Mouse (Mus musculus) stomach, embryonic 16.5 days (tissue): ENCODE measurements around the gene Recql5. TPM values are rescaled to one million over a fixed set of nuclear protein-coding genes. Genes with fewer than 3 reads are reported as not detected.

Experiments used
- ATAC-seq: fragments of 200-750 bp; cut with Nextera tagmentation; 2 replicates; pipeline ENCODE4 v1.8.0; 2017; ENCODE audit warnings: moderate number of reproducible peaks, moderate TSS enrichment; ENCODE audit not compliant: insufficient read depth, low FRiP score
- H3K27ac ChIP-seq: fragments of 300-500 bp; sonication (generic); 2 replicates; pipeline ENCODE4 v1.5.1; 2014; ENCODE audit warnings: low read length
- H3K27me3 ChIP-seq: fragments of 300-500 bp; sonication (generic); 2 replicates; pipeline ENCODE4 v1.6.1; 2014; ENCODE audit warnings: low read length, control low read depth, mixed read lengths; ENCODE audit not compliant: control insufficient read depth, insufficient read depth
- H3K36me3 ChIP-seq: fragments of 300-500 bp; sonication (generic); 2 replicates; pipeline ENCODE4 v1.6.1; 2014; ENCODE audit warnings: low read length; ENCODE audit not compliant: control insufficient read depth, insufficient read depth
- H3K4me1 ChIP-seq: fragments of 300-500 bp; sonication (generic); 2 replicates; pipeline ENCODE4 v1.6.1; 2014; ENCODE audit warnings: low read length, control low read depth, mixed read lengths; ENCODE audit not compliant: control insufficient read depth, insufficient read depth
- H3K4me2 ChIP-seq: fragments of 300-500 bp; sonication (generic); 2 replicates; pipeline ENCODE4 v1.6.1; 2014; ENCODE audit warnings: low read depth, low read length, mixed read lengths
- H3K4me3 ChIP-seq: fragments of 300-500 bp; sonication (generic); replicated peaks from 2 replicates; pipeline ENCODE4 v1.5.1; 2014; ENCODE audit warnings: mild to moderate bottlenecking, low read length
- H3K9ac ChIP-seq: fragments of 300-500 bp; sonication (generic); 2 replicates; pipeline ENCODE4 v1.6.1; 2014; ENCODE audit warnings: low read length
- H3K9me3 ChIP-seq: fragments of 300-500 bp; sonication (generic); replicated peaks from 2 replicates; pipeline ENCODE4 v1.6.1; 2016; ENCODE audit warnings: low read length, control low read depth; ENCODE audit not compliant: control insufficient read depth
- WGBS: fragments of 180-500 bp; shearing (Covaris S2); extraction: QIAGEN DNeasy Blood & Tissue Kit; methylation state at CpG from one replicate; pipeline ENCODE4 v1.1.7; 2014; 5-methylcytosine and 5-hydroxymethylcytosine counted together
- polyA plus RNA-seq: library from polyadenylated mRNA; unstranded; fragments of >200 nt; fragmentation: Nextera tagmentation; extraction: Ambion mirVana; gene quantifications from 2 replicates; pipeline ENCODE4 v1.2.1, GENCODE M21; 2015

Recql5 gene
- polyA plus RNA-seq, 1 experiment from 2014 or later: 19.7 TPM

- no peak overlapping the region for H3K4me2 ChIP-seq
- H3K9me3 ChIP-seq: no peaks in the 10 kb centered on the region
- H3K4me3 ChIP-seq: no peak overlapping the region
- H3K4me1 ChIP-seq: no peaks in the 10 kb centered on the region
- no peak for ATAC-seq
- 97% methylated on average over 1 of the region's 1 CpGs for WGBS
- no peak overlapping the region for H3K27ac ChIP-seq
- no peak overlapping the region for H3K9ac ChIP-seq
- H3K27me3 ChIP-seq: no peaks in the 10 kb centered on the region
- H3K36me3 ChIP-seq: no peaks in the 10 kb centered on the region; the same call in 1 of the 2 replicates
These were observed 11.3 kb downstream of the Recql5 start for GRCm38 (mm10) chr11:115921986-115922385.

GRCm38 (mm10) chr11:115920110-115920818 lies 13.0 kb downstream of the Recql5 start:
- Histone ChIP-seq H3K4me2 (no peak overlapping the region), H3K9me3 (no peaks in the 10 kb centered on the region), H3K9ac (no peak overlapping the region), H3K27ac (no peak overlapping the region), H3K36me3 (no peaks in the 10 kb centered on the region; the same call in 1 of the 2 replicates), H3K27me3 (no peaks in the 10 kb centered on the region), H3K4me3 (no peak overlapping the region), H3K4me1 (no peaks in the 10 kb centered on the region)
- 47% methylated on average over 6 of the region's 6 CpGs for WGBS
- no peak for ATAC-seq

GRCm38 (mm10) chr11:115919073-115919472 lies 14.2 kb downstream of the Recql5 start:
- Histone ChIP-seq H3K36me3 (no peaks in the 10 kb centered on the region), H3K4me3 (no peak overlapping the region), H3K27me3 (no peaks in the 10 kb centered on the region), H3K9ac (no peak overlapping the region), H3K27ac (no peak overlapping the region), H3K9me3 (no peaks in the 10 kb centered on the region), H3K4me1 (no peaks in the 10 kb centered on the region), H3K4me2 (no peak overlapping the region)
- no peak for ATAC-seq
- 76% methylated on average over 5 of the region's 5 CpGs for WGBS

GRCm38 (mm10) chr11:115918637-115919036 lies 14.6 kb downstream of the Recql5 start:
- Histone ChIP-seq H3K27me3 (no peaks in the 10 kb centered on the region), H3K9ac (no peak overlapping the region), H3K9me3 (no peaks in the 10 kb centered on the region), H3K27ac (no peak overlapping the region), H3K36me3 (no peaks in the 10 kb centered on the region), H3K4me1 (no peaks in the 10 kb centered on the region), H3K4me2 (no peak overlapping the region), H3K4me3 (no peak overlapping the region)
- WGBS: 74% methylated on average over 5 of the region's 5 CpGs
- ATAC-seq: no peak

- Histone ChIP-seq H3K4me1 (no peaks in the 10 kb centered on the region; the same call in 1 of the 2 replicates), H3K36me3 (no peaks in the 10 kb centered on the region), H3K27ac (no peak overlapping the region), H3K27me3 (no peaks in the 10 kb centered on the region), H3K4me3 (no peak overlapping the region), H3K9me3 (no peaks in the 10 kb centered on the region), H3K9ac (no peak overlapping the region), H3K4me2 (no peak overlapping the region)
- ATAC-seq: no peak
- 91% methylated on average over 4 of the region's 4 CpGs for WGBS
These were observed 16.7 kb downstream of the Recql5 start for GRCm38 (mm10) chr11:115916579-115916978.

- H3K27me3 ChIP-seq: no peaks in the 10 kb centered on the region
- peak within 1 kb of the TSS; percentile 41 for H3K4me3 ChIP-seq
- peak within 1 kb of the TSS; percentile 48 for H3K4me2 ChIP-seq
- H3K9me3 ChIP-seq: no peaks in the 10 kb centered on the region
- ATAC-seq: peak; percentile 92
- H3K4me1 ChIP-seq: peaks cover 5% of the 10 kb centered on the region; the same call in 1 of the 2 replicates
- H3K27ac ChIP-seq: peak within 1 kb of the TSS; percentile 91
- H3K36me3 ChIP-seq: no peaks in the 10 kb centered on the region
- WGBS: 55% methylated on average over 11 of the region's 11 CpGs
- peak within 1 kb of the TSS; percentile 69 for H3K9ac ChIP-seq
These were observed 21.5 kb downstream of the Recql5 start, which contains the start of gene Smim6 for GRCm38 (mm10) chr11:115911632-115912376. Smim6 (plus strand) TSS chr11:115912017.

GRCm38 (mm10) chr11:115911134-115911561 lies 22.1 kb downstream of the Recql5 start:
- H3K4me1 ChIP-seq: peaks cover 5% of the 10 kb centered on the region; the same call in 1 of the 2 replicates
- WGBS: 56% methylated on average over 5 of the region's 5 CpGs
- H3K4me3 ChIP-seq: no peak overlapping the region
- H3K4me2 ChIP-seq: 0 out of 2 replicates have a peak overlapping the region, but pooled peaks have one; percentile 8
- H3K27me3 ChIP-seq: no peaks in the 10 kb centered on the region
- peak overlapping the region; percentile 91 for H3K27ac ChIP-seq
- no peaks in the 10 kb centered on the region for H3K9me3 ChIP-seq
- peak; percentile 70 for ATAC-seq
- H3K36me3 ChIP-seq: no peaks in the 10 kb centered on the region
- 0 out of 2 replicates have a peak overlapping the region, but pooled peaks have one; percentile 11 for H3K9ac ChIP-seq

- Histone ChIP-seq H3K4me2 (no peak overlapping the region), H3K9me3 (no peaks in the 10 kb centered on the region), H3K27ac (peak overlapping the region; percentile 25), H3K36me3 (no peaks in the 10 kb centered on the region), H3K4me3 (no peak overlapping the region), H3K4me1 (peaks cover 47% of the 10 kb centered on the region), H3K9ac (no peak overlapping the region), H3K27me3 (no peaks in the 10 kb centered on the region)
- 83% methylated on average over 5 of the region's 5 CpGs for WGBS
- no peak for ATAC-seq
These were observed 26.8 kb downstream of the Recql5 start for GRCm38 (mm10) chr11:115906521-115906920.

GRCm38 (mm10) chr11:115906116-115906515 lies 27.2 kb downstream of the Recql5 start:
- H3K4me1 ChIP-seq: peaks cover 45% of the 10 kb centered on the region
- no peaks in the 10 kb centered on the region for H3K9me3 ChIP-seq
- H3K27me3 ChIP-seq: no peaks in the 10 kb centered on the region
- H3K27ac ChIP-seq: peak overlapping the region; percentile 93
- no peaks in the 10 kb centered on the region for H3K36me3 ChIP-seq
- H3K4me3 ChIP-seq: no peak overlapping the region
- H3K9ac ChIP-seq: peak overlapping the region; percentile 60; the same call in 1 of the 2 replicates
- no peak for ATAC-seq
- WGBS: 74% methylated on average over 3 of the region's 3 CpGs
- no peak overlapping the region for H3K4me2 ChIP-seq
